Mouse (Mus musculus) hindbrain, embryonic 16.5 days (tissue): ENCODE data around the gene Tbc1d1. TPM values are rescaled to one million over a fixed set of nuclear protein-coding genes. Genes with fewer than 3 reads are reported as not detected.

Experiments used
- ATAC-seq: fragments of 200-750 bp; cut with Nextera tagmentation; 2 replicates; pipeline ENCODE4 v1.8.0; 2017; ENCODE audit warnings: moderate TSS enrichment, moderate library complexity
- H3K27ac ChIP-seq: fragments of 300-500 bp; sonication (generic); 2 replicates; pipeline ENCODE4 v1.5.1; 2014; ENCODE audit warnings: low read depth, mild to moderate bottlenecking, control low read depth, low read length, moderate library complexity
- H3K27me3 ChIP-seq: fragments of 300-500 bp; sonication (generic); replicated peaks from 2 replicates; pipeline ENCODE4 v1.6.1; 2014; ENCODE audit warnings: low read length; ENCODE audit not compliant: control insufficient read depth, insufficient read depth
- H3K36me3 ChIP-seq: fragments of 300-500 bp; sonication (generic); 2 replicates; pipeline ENCODE4 v1.6.1; 2014; ENCODE audit warnings: mild to moderate bottlenecking, low read length, moderate library complexity, mixed read lengths; ENCODE audit not compliant: control insufficient read depth, insufficient read depth
- H3K4me1 ChIP-seq: fragments of 300-500 bp; sonication (generic); 2 replicates; pipeline ENCODE4 v1.6.1; 2014; ENCODE audit warnings: low read depth, low read length; ENCODE audit not compliant: control insufficient read depth, insufficient read depth
- H3K4me2 ChIP-seq: fragments of 300-500 bp; sonication (generic); 2 replicates; pipeline ENCODE4 v1.6.1; 2014; ENCODE audit warnings: mild to moderate bottlenecking, low read length, control low read depth, moderate library complexity
- H3K4me3 ChIP-seq: fragments of 300-500 bp; sonication (generic); 2 replicates; pipeline ENCODE4 v1.5.1; 2014; ENCODE audit warnings: mild to moderate bottlenecking, low read length, control low read depth, moderate library complexity
- H3K9ac ChIP-seq: fragments of 300-500 bp; sonication (generic); 2 replicates; pipeline ENCODE4 v1.6.1; 2014; ENCODE audit warnings: low read depth, mild to moderate bottlenecking, control low read depth, low read length, moderate library complexity
- H3K9me3 ChIP-seq: fragments of 300-500 bp; sonication (generic); 2 replicates; pipeline ENCODE4 v1.6.1; 2014; ENCODE audit warnings: mild to moderate bottlenecking, low read length, moderate library complexity; ENCODE audit not compliant: control insufficient read depth
- WGBS: fragments of 180-500 bp; shearing (Covaris S2); extraction: QIAGEN DNeasy Blood & Tissue Kit; methylation state at CpG from one replicate; pipeline ENCODE4 v1.1.7; 2014; 5-methylcytosine and 5-hydroxymethylcytosine counted together
- polyA plus RNA-seq: library from polyadenylated mRNA; unstranded; fragments of >200 nt; fragmentation: Nextera tagmentation; extraction: Ambion mirVana; gene quantifications from 2 replicates; pipeline ENCODE4 v1.2.1, GENCODE M21; 2015

Tbc1d1 gene
- polyA plus RNA-seq, 1 experiment from 2014 or later = 10.9 TPM

DNA sequence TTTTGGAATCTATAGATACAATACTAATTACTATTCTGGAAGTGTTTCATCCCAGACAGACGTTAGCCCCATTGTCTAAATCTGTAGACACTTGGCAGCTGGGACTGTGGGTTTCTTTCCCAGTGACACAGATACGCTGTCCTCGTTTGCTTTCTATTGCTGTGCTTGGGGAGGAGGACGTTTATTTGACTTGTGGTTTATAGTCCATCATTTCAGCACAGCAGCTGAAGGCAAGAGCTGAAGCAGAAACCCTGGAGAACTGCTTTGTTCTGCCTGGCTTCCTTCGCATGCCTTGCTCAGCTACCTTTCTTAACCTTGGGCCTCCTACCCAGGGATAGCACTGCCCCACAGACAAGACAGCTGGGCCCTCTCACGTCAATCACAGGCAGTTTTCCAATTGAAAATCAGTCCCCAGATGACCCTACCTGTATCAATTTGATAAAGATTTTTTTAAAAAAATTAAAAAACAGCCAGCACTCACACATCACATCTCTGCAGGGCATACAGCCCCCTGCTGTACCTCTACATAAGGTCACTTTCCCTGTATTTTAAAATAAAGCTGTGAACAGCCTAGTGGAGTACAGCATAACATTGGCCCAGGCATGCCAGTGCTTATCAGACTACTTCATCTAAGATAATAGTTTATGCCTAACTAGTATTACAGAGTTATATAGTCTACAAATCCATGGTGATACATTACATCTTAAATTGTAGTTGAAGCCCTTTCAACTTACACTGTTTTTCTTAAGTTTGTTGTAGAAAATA is 158.4 kb downstream of the Tbc1d1 start:
- Histone ChIP-seq H3K4me3 (no peak overlapping the region), H3K27me3 (no peaks in the 10 kb centered on the region), H3K27ac (peak overlapping the region; percentile 58), H3K9me3 (no peaks in the 10 kb centered on the region), H3K36me3 (no peaks in the 10 kb centered on the region), H3K4me2 (no peak overlapping the region), H3K4me1 (peaks cover 11% of the 10 kb centered on the region), H3K9ac (no peak overlapping the region)
- peak; percentile 80 for ATAC-seq
- 14% methylated on average over 6 of the region's 6 CpGs for WGBS

DNA sequence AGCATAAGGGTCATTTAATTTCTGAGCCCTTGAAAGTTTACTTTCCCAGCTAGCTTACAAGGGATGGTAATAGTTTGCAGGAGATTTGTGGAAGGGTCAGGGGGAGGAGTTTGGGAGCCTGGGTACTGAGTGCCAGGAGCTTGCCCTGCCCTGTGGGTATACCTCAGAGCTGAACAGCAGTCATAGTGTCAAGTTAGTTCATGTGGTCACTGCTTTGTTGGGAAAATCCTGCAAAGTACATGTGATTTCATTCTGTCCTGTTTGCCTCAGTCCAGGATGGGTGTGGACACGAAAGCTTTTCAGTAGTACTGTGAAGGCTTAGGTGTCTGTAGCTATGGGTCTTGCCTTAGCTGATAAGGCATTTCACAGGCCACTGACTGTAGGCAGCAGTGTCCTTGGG is 159.0 kb downstream of the Tbc1d1 start:
- H3K4me2 ChIP-seq = no peak overlapping the region
- H3K9ac ChIP-seq = no peak overlapping the region
- H3K36me3 ChIP-seq = no peaks in the 10 kb centered on the region
- H3K27ac ChIP-seq = no peak overlapping the region
- H3K27me3 ChIP-seq = no peaks in the 10 kb centered on the region
- H3K4me3 ChIP-seq = no peak overlapping the region
- 88% methylated on average over 1 of the region's 1 CpGs for WGBS
- ATAC-seq = no peak
- H3K9me3 ChIP-seq = no peaks in the 10 kb centered on the region
- peaks cover 11% of the 10 kb centered on the region for H3K4me1 ChIP-seq

DNA sequence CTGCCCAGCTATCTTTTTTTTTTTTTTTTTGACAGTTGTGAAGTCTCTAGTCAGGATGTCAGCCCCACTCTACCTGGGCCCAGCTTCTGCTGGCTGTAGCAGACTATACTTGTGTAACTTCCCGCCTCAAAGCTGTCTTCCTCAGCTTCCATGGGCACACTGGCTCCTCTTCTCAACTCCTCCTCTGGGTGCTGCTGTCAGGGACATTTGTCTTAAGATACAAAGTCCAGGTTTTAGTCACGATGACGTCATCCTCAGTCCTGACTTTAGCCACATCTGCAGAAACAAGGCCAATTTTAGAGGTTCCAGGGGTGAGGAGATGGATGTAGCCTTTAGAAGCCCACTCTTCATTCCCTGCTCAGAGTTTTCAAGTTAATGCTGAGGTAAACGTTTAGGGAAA is 167.2 kb downstream of the Tbc1d1 start:
- Histone ChIP-seq H3K27me3 (no peaks in the 10 kb centered on the region), H3K36me3 (no peaks in the 10 kb centered on the region), H3K4me2 (no peak overlapping the region), H3K27ac (no peak overlapping the region), H3K9ac (no peak overlapping the region), H3K9me3 (no peaks in the 10 kb centered on the region), H3K4me1 (peaks cover 25% of the 10 kb centered on the region), H3K4me3 (no peak overlapping the region)
- ATAC-seq = no peak
- 91% methylated on average over 4 of the region's 4 CpGs for WGBS

DNA sequence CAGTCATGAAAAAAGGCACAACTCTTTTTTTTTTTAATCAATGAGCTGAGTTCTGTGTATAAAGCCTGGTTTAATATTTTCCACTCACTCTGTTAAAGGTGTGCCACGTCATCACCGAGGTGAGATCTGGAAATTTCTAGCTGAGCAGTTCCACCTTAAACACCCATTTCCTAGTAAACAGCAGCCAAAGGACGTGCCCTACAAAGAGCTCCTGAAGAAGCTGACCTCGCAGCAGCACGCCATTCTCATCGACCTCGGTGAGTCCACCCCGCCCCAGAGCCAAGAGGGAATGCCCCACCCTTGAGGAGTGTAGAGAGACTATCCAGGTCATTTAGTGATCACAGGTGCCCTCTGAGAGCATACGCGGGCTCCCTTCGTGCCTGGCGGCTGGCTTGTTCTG is 168.2 kb downstream of the Tbc1d1 start:
- H3K4me1 ChIP-seq = peaks cover 25% of the 10 kb centered on the region
- no peak overlapping the region for H3K9ac ChIP-seq
- no peaks in the 10 kb centered on the region for H3K36me3 ChIP-seq
- H3K4me3 ChIP-seq = no peak overlapping the region
- ATAC-seq = 0 out of 2 replicates have a peak, but pooled peaks have one; percentile 21
- H3K4me2 ChIP-seq = no peak overlapping the region
- H3K27ac ChIP-seq = peak overlapping the region; percentile 10
- H3K27me3 ChIP-seq = no peaks in the 10 kb centered on the region
- WGBS = 93% methylated on average over 12 of the region's 12 CpGs
- H3K9me3 ChIP-seq = no peaks in the 10 kb centered on the region

DNA sequence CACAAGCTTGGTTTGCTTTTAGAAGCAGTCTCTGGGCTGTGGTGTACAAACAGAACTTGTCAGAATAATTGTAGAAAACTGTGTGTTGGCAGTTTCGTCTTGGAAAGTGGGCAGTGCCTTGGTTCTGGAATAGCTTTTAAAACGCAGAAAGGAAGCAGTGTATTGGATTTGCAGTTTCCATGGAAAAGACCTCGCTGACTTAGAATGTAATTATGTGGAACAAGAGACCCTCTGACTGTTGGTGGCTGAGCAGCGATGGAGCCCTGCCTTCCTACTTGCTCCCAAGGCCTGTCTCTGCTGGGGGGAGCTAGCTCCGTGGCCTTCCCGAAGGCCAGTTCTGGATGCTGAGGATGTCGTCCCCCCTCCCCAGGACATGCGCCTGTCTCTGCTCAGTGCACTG is 168.8 kb downstream of the Tbc1d1 start:
- Histone ChIP-seq H3K9ac (no peak overlapping the region), H3K36me3 (no peaks in the 10 kb centered on the region), H3K4me3 (no peak overlapping the region), H3K4me2 (no peak overlapping the region), H3K27ac (peak overlapping the region; percentile 54), H3K27me3 (no peaks in the 10 kb centered on the region), H3K9me3 (no peaks in the 10 kb centered on the region), H3K4me1 (peaks cover 25% of the 10 kb centered on the region)
- WGBS = 54% methylated on average over 8 of the region's 8 CpGs
- peak; percentile 60 for ATAC-seq

DNA sequence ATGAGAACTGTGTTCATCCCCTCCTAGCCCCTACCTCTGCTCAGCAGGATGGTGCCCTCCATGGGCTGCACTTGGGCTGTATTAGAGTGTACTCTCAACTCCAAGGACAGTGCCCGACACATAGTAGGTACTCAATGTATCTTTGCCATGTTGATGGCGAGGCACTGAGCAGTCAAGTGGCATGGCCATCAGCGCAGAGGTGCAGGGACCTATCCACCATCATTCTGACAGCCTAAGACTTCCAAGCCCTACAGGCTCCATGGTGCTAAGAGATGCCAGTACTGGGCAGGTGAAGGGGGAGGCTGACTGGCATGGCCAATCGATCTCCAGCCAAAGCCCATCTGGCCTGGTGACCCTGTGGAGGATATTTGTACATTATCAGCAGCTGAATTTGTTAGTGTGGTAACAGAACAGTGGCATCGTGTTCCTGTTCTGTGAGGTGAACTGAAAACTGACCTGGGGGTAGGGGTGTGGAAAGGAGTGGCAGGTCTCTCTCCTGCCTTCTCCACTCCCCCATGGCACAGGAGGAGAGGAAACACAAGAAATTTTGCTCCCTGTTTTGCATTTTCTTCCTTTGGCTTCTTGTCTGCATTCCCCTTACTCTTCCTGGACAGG is 169.7 kb downstream of the Tbc1d1 start:
- Histone ChIP-seq H3K9ac (no peak overlapping the region), H3K27ac (peak overlapping the region; percentile 31; the same call in 1 of the 2 replicates), H3K36me3 (no peaks in the 10 kb centered on the region), H3K27me3 (no peaks in the 10 kb centered on the region), H3K9me3 (no peaks in the 10 kb centered on the region), H3K4me2 (no peak overlapping the region), H3K4me1 (peaks cover 25% of the 10 kb centered on the region), H3K4me3 (no peak overlapping the region)
- ATAC-seq = no peak
- 89% methylated on average over 5 of the region's 5 CpGs for WGBS

DNA sequence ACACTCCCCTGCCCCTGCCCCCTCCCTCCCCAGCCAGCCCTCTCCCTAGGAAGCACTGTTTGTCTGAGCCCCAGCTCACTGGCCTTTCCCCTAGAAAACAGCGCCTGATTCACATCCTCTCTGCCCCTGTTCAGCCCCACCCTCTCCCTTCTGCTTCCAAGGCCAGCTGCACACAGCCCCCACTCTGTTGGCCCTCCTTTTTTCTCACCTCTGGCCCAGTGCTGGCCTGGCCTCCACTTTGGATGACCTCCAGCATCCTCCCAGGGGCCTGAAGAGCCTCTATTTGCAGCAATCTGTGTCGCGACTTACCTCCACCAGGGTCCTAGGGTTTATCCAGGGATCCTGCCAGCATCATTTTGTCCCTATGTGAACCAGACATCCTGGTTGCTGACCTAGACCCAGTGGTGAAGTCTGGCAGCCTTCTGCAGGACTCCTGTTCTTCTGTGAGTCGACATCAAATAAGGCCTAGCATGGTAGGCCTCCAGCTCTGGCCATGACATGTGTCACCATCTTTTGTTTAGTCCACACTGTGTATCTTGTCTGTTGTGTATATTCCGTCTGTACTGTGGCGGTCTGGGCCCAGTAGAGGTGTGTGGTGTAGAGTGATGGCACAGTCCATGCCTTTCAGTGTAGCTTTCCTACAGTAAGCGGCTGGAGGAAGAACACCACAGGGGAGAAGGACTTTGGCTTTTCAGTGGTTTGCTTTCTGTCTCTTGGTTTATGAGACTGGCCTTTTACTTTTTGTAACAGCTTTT is 170.5 kb downstream of the Tbc1d1 start:
- no peak overlapping the region for H3K4me3 ChIP-seq
- no peaks in the 10 kb centered on the region for H3K36me3 ChIP-seq
- no peaks in the 10 kb centered on the region for H3K27me3 ChIP-seq
- peak overlapping the region; percentile 30 for H3K27ac ChIP-seq
- no peak overlapping the region for H3K4me2 ChIP-seq
- no peaks in the 10 kb centered on the region for H3K9me3 ChIP-seq
- whole genome bisulfite sequencing = 65% methylated on average over 7 of the region's 7 CpGs
- ATAC-seq = peak; percentile 48
- H3K9ac ChIP-seq = no peak overlapping the region
- peaks cover 25% of the 10 kb centered on the region for H3K4me1 ChIP-seq

DNA sequence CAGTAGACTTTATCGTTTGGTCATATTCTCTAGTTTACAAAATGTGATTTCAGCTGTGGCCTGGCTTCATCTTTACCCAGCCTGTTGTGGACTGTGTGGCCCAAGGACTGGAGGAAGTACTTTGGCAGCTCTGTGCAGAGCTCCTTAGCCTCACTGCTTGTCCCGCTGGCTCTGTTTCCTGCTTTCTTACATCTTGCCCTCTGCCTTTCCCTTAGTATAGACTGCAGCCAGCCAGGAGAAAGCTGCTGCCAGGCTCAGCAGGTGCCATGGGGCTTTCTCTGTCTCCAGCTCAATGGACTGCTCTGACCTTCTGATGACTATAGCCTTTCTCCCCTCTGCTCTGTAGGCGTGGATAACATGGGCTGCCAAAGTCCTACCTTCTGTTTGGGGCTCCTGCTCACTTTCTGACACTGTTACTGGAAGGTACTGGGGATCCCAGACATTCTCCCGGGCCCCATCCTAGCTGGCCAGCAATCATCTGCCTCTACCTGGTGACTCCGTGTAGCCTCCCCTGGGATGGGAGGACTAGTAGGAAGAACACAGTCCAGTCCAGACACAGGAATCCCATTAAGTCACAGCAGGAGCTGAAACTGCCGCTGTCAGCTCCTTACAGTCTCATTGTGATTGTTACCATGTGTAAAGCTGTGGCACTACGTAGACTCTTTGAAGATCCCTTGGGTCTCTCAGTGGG is 171.3 kb downstream of the Tbc1d1 start:
- H3K4me1 ChIP-seq = peaks cover 25% of the 10 kb centered on the region
- no peaks in the 10 kb centered on the region for H3K27me3 ChIP-seq
- H3K9ac ChIP-seq = no peak overlapping the region
- WGBS = 52% methylated on average over 7 of the region's 7 CpGs
- no peaks in the 10 kb centered on the region for H3K36me3 ChIP-seq
- ATAC-seq = peak; percentile 61
- no peaks in the 10 kb centered on the region for H3K9me3 ChIP-seq
- no peak overlapping the region for H3K4me2 ChIP-seq
- peak overlapping the region; percentile 30 for H3K27ac ChIP-seq
- H3K4me3 ChIP-seq = no peak overlapping the region
